Mouse (Mus musculus) heart, postnatal 0 days (tissue): ENCODE measurements at regions not wholly inside any gene's neighbourhood (a gene's known extent, or its start where the extent isn't known, plus 50 kb on each side); places are given as distances from the start of the nearest gene placed in this dataset.

Experiments
- ATAC-seq: fragments of 200-750 bp; cut with Nextera tagmentation; 2 replicates; pipeline ENCODE4 v1.8.0; 2017; ENCODE audit warnings: low read depth, moderate number of reproducible peaks, moderate library complexity; ENCODE audit not compliant: insufficient read depth
- DNase-seq: peaks from one replicate; pipeline ENCODE4 v3.0.0-alpha.2; 2016; ENCODE audit warnings: low spot score
- H3K27ac ChIP-seq: fragments of 300-500 bp; sonication (generic); 2 replicates; pipeline ENCODE4 v1.5.1; 2014; ENCODE audit warnings: low read depth, mild to moderate bottlenecking
- H3K27me3 ChIP-seq: fragments of 300-500 bp; sonication (generic); 2 replicates; pipeline ENCODE4 v1.6.1; 2014; ENCODE audit warnings: low read length, mixed read lengths; ENCODE audit not compliant: control insufficient read depth, insufficient read depth
- H3K36me3 ChIP-seq: fragments of 300-500 bp; sonication (generic); replicated peaks from 2 replicates; pipeline ENCODE4 v1.6.1; 2014; ENCODE audit warnings: low read length, mixed read lengths; ENCODE audit not compliant: control insufficient read depth, insufficient read depth
- H3K4me1 ChIP-seq: fragments of 300-500 bp; sonication (generic); 2 replicates; pipeline ENCODE4 v1.6.1; 2014; ENCODE audit warnings: antibody characterized with exemption; ENCODE audit not compliant: control insufficient read depth, insufficient read depth
- H3K4me2 ChIP-seq: fragments of 300-500 bp; sonication (generic); 2 replicates; pipeline ENCODE4 v1.6.1; 2014; ENCODE audit warnings: low read depth, mild to moderate bottlenecking, low read length, moderate library complexity
- H3K4me3 ChIP-seq: fragments of 300-500 bp; sonication (generic); 2 replicates; pipeline ENCODE4 v1.5.1; 2014; ENCODE audit warnings: low read depth, low read length
- H3K9ac ChIP-seq: fragments of 300-500 bp; sonication (generic); replicated peaks from 2 replicates; pipeline ENCODE4 v1.6.1; 2014; ENCODE audit warnings: low read depth, low read length, mixed read lengths
- H3K9me3 ChIP-seq: fragments of 300-500 bp; sonication (generic); replicated peaks from 2 replicates; pipeline ENCODE4 v1.6.1; 2016; ENCODE audit warnings: low read length; ENCODE audit not compliant: control insufficient read depth
- CTCF ChIP-seq: IDR thresholded peaks from 2 replicates; pipeline ENCODE4 v1.5.1; 2016; ENCODE audit warnings: antibody characterized with exemption, control low read depth, low read depth
- EP300 ChIP-seq: IDR thresholded peaks from 2 replicates; pipeline ENCODE4 v1.6.1; 2016; ENCODE audit warnings: antibody characterized with exemption, low read depth
- WGBS: fragments of 180-500 bp; shearing (Covaris S2); extraction: QIAGEN DNeasy Blood & Tissue Kit; methylation state at CpG from one replicate; pipeline ENCODE4 v1.1.7; 2014; 5-methylcytosine and 5-hydroxymethylcytosine counted together

DNA sequence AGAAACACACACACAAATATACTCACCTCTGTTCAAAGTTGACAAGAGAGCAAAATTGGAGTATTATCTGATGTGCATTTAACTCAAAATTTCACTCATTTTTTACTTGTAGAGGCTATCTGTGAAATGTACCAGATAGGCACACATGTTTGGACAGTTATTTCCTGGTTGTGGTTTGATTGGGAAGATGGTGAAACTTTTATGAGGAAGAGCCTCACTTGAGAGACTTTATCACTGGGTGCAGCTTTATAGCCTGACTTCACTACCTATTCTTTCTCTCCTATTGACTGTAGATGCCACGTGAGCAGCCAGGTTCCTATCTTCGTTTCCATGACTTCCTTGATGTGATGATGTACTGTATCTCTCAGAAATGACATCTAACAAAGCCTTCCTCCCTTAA lies 77.3 kb upstream of the Fmo9 start:
- no peak for ATAC-seq

DNA sequence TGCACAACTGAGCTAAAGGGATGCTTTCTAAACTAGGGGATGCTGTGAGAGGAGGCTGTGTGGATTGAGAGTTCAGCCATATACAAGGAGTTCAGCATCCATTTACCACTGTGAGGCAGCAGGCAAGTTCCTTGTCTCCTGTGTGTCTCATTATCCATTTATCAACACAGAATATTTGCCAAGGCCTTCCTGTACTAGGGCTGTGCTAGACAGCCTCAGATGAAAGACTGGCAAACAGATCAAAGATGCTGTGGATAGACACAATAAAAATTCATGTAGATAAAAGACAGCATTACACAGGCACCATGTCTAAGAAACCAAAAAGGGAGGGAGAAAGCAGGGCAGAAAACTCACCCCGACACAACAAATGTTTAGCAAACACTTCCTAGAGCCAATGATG lies 91.5 kb upstream of the Fmo9 start:
- H3K4me2 ChIP-seq, result no peak overlapping the region
- no peak for TF ChIP-seq CTCF
- no peak for TF ChIP-seq EP300
- DNase-seq, result no peak
- no peak overlapping the region for H3K4me3 ChIP-seq
- ATAC-seq, result no peak
- no peaks in the 10 kb centered on the region for H3K4me1 ChIP-seq
- H3K27me3 ChIP-seq, result no peaks in the 10 kb centered on the region
- H3K9ac ChIP-seq, result no peak overlapping the region
- no peaks in the 10 kb centered on the region for H3K36me3 ChIP-seq
- WGBS, result 72% methylated on average over 1 of the region's 1 CpGs
- H3K9me3 ChIP-seq, result no peaks in the 10 kb centered on the region
- H3K27ac ChIP-seq, result no peak overlapping the region

More for the DNA sequence above, 77.3 kb upstream of the Fmo9 start:
- TF ChIP-seq CTCF, result no peak
- no peak for TF ChIP-seq EP300
- H3K27me3 ChIP-seq, result no peaks in the 10 kb centered on the region
- H3K9ac ChIP-seq, result no peak overlapping the region
- no peak overlapping the region for H3K4me3 ChIP-seq
- 41% methylated on average over 2 of the region's 2 CpGs for WGBS
- no peak overlapping the region for H3K4me2 ChIP-seq
- H3K27ac ChIP-seq, result no peak overlapping the region
- H3K36me3 ChIP-seq, result no peaks in the 10 kb centered on the region
- H3K4me1 ChIP-seq, result no peaks in the 10 kb centered on the region
- DNase-seq, result no peak
- H3K9me3 ChIP-seq, result no peaks in the 10 kb centered on the region

DNA sequence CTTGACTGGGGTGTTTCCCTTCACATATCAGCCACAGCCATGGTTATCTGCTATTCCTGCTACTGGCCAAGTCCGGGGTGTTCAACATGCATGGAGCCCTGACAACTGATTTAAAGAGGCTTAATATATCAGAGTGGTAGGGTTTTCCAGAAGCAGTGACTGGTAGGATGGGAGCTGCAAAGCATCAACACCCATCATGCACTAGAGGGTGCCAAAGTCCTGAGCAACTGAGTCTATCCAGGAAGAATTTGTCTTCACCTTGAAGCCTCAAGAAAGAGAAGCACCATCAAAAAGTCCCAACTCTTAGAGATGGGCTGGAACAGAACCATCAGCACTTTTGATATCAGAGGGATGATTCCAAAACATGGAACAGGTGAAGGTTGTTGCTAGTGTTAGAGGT lies 100.5 kb upstream of the Fmo9 start:
- Histone ChIP-seq H3K27ac (no peak overlapping the region), H3K4me1 (no peaks in the 10 kb centered on the region), H3K9ac (no peak overlapping the region), H3K27me3 (no peaks in the 10 kb centered on the region), H3K9me3 (no peaks in the 10 kb centered on the region), H3K36me3 (no peaks in the 10 kb centered on the region), H3K4me2 (no peak overlapping the region), H3K4me3 (no peak overlapping the region)
- ATAC-seq, result no peak
- 36% methylated on average over 1 of the region's 1 CpGs for WGBS
- TF ChIP-seq EP300 (no peak), CTCF (peak; percentile 60)
- DNase-seq, result peak; percentile 18

GRCm38 (mm10) chr1:166787945-166788344 lies 106.3 kb upstream of the Fmo9 start:
- ATAC-seq (no peak), DNase-seq (no peak)
- TF ChIP-seq EP300, result no peak
- TF ChIP-seq CTCF, result no peak
- 29% methylated on average over 1 of the region's 1 CpGs for WGBS
- Histone ChIP-seq H3K27me3 (no peaks in the 10 kb centered on the region), H3K9me3 (no peaks in the 10 kb centered on the region), H3K4me3 (no peak overlapping the region), H3K27ac (no peak overlapping the region), H3K4me1 (no peaks in the 10 kb centered on the region), H3K36me3 (no peaks in the 10 kb centered on the region), H3K4me2 (no peak overlapping the region), H3K9ac (no peak overlapping the region)

GRCm38 (mm10) chr1:166788824-166789399 lies 107.3 kb upstream of the Fmo9 start:
- Histone ChIP-seq H3K9ac (no peak overlapping the region), H3K36me3 (no peaks in the 10 kb centered on the region), H3K27me3 (no peaks in the 10 kb centered on the region), H3K4me1 (no peaks in the 10 kb centered on the region), H3K4me3 (no peak overlapping the region), H3K9me3 (no peaks in the 10 kb centered on the region), H3K4me2 (no peak overlapping the region), H3K27ac (no peak overlapping the region)
- TF ChIP-seq EP300 (no peak), CTCF (no peak)
- 64% methylated on average over 1 of the region's 1 CpGs for WGBS
- no peak for ATAC-seq
- DNase-seq, result no peak

DNA sequence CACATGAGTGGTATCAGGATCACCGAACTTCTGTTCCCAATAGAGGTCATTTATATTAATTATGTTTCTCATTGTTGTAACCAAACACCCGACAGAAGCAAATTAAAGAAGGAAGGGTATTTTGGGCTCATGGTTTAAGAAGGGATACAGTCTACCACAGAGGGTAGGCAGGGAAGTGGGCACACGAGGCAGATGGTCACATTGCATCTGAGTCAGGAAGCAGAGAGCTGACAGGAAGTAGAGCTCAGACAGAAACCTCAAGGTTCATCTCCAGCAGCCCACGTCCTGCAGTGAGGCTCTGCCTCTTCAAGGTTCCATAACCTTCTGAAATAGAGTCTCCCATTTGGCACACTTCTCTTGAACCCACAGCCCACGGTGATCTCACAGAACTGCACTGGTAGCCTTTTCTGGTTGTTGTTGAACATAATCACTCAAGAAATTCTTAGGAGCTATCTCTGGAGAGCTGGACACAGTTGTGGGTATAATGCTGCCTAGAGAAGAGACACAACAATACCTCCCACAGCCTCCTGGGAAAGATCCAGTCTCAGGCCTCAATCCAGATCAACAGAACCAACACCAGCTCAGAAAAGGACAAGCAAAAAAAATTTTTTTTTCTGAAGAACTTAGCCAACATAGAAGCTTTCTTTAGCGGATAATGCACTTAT lies 111.5 kb upstream of the Fmo9 start:
- WGBS, result 63% methylated on average over 6 of the region's 6 CpGs
- H3K4me3 ChIP-seq, result no peak overlapping the region
- no peak for ATAC-seq

More for the DNA sequence above, 111.5 kb upstream of the Fmo9 start:
- Histone ChIP-seq H3K27me3 (no peaks in the 10 kb centered on the region), H3K27ac (no peak overlapping the region), H3K9me3 (no peaks in the 10 kb centered on the region), H3K9ac (no peak overlapping the region), H3K4me1 (no peaks in the 10 kb centered on the region), H3K4me2 (no peak overlapping the region), H3K36me3 (no peaks in the 10 kb centered on the region)
- no peak for TF ChIP-seq CTCF
- no peak for TF ChIP-seq EP300
- DNase-seq, result no peak
